Mouse (Mus musculus): Measurements from ENCODE around the gene Hmgn5. TPM values are rescaled to one million over a fixed set of nuclear protein-coding genes. Genes with fewer than 3 reads are reported as not detected.

Hmgn5 gene
- polyA plus RNA-seq (2012; rRNA removed; ENCODE audit: low replicate concordance): 0.05 and 0.08 TPM in 2 replicates

GRCm38 (mm10) chrX:109013283-109013682 is at the start of gene Hmgn5:
Gene Hmgn5, minus strand, starts transcription at chrX:109013404.

Other genes starting within 250 kb of the Hmgn5 start
- gene Brwd3, start 179.0 kb downstream of the Hmgn5 start, polyA plus RNA-seq (2012; rRNA removed; ENCODE audit: low replicate concordance): 0.06 and 0.33 TPM in 2 replicates
- 0.65 and 1.3 TPM in 2 replicates for gene Sh3bgrl, start 82.0 kb upstream of the Hmgn5 start, polyA plus RNA-seq (2012; rRNA removed; ENCODE audit: low replicate concordance)
- not detected in 2 replicates for gene Gm6377, start 183.4 kb upstream of the Hmgn5 start, polyA plus RNA-seq (2012; rRNA removed; ENCODE audit: low replicate concordance)

Data from duodenum, adult 2 months (tissue).